Comparison of ENCODE assay signal across 9 mouse cellular contexts in the genomic region with DNA sequence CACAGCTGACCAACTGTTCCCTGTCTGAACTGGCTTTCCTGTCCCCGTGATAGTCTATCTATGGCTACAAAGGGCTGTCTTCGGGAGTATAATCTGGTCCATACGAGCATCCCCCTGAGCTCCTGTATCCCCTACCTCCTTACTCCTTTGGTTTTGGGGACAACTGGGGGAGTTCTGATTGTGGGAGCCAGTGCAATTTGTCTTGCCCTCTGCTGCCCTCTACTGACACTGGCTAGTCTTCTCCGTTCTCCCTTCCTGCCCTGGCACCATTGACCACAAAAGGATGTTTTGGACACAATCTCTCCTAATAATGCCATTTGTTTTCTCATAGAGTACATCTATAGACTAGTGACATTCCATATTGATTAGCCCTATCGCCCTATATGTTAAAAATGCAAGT.
DNase-seq lines count a peak whose midpoint lies in the region; ATAC-seq lines count a peak whose summit lies in the region.
"Had no signal": no experiment of that assay in that cellular context is flagged by ENCODE, and none has a peak within 500 bp of the region (broad histone marks: within the 10 kb centered on the region; RNA-seq: fewer than 3 reads in every experiment).

No protein-coding gene starts in this region.

- DNase-seq in cerebellum, postnatal 25 days, result peak; percentile 15 to 39
- DNase-seq in cerebellum, adult 11 months, result no peak
- DNase-seq in ovary, postnatal 14 days (ENCODE audit: low spot score), result peak; percentile 18
- DNase-seq in ovary, postnatal 10 days (ENCODE audit: low spot score), result no peak
- peak; percentile 57 for DNase-seq in embryonic facial prominence, embryonic 11.5 days (ENCODE audit: low spot score)
- DNase-seq in left cerebral cortex, postnatal 4 days, result peak; percentile 29
- DNase-seq in retina, postnatal 7 days (ENCODE audit: low read depth, low spot score), result peak; percentile 11
- DNase-seq in gastrocnemius, postnatal 36 days, result no peak

- no peak overlapping the region for H3K27ac ChIP-seq in embryonic facial prominence, embryonic 11.5 days (replicated peaks; ENCODE audit: low read depth, low read length)
- H3K27ac ChIP-seq: heart, embryonic 15.5 days had no signal

- no peak overlapping the region for H3K4me3 ChIP-seq in embryonic facial prominence, embryonic 11.5 days (ENCODE audit: low read depth, low read length)
- H3K4me3 ChIP-seq: heart, embryonic 15.5 days had no signal

- intact Hi-C loops in left cerebral cortex, postnatal 4 days (cut with DNase I), result no loop called here
- intact Hi-C loops in gastrocnemius, postnatal 36 days (cut with DNase I), result loop anchor here (5.0 kb wide), 1 partner anchor 505 kb away; no protein-coding TSS in a partner anchor

- H3K36me3 ChIP-seq in embryonic facial prominence, embryonic 11.5 days (replicated peaks; ENCODE audit: control insufficient read depth, insufficient read depth, low read depth, low read length), result no peaks in the 10 kb centered on the region
- H3K36me3 ChIP-seq: heart, embryonic 15.5 days had no signal

- ATAC-seq in embryonic facial prominence, embryonic 11.5 days (replicated peaks; ENCODE audit: insufficient number of reproducible peaks, low FRiP score, low TSS enrichment, low read depth), result no peak

- H3K4me1 ChIP-seq in embryonic facial prominence, embryonic 11.5 days (ENCODE audit: control insufficient read depth, insufficient read depth, low read length), result no peaks in the 10 kb centered on the region
- H3K4me1 ChIP-seq: heart, embryonic 15.5 days had no signal

- H3K4me2 ChIP-seq in embryonic facial prominence, embryonic 11.5 days (ENCODE audit: low read depth, low read length), result no peak overlapping the region
- H3K4me2 ChIP-seq: heart, embryonic 15.5 days had no signal

- H3K27me3 ChIP-seq in embryonic facial prominence, embryonic 11.5 days (ENCODE audit: control insufficient read depth, insufficient read depth, low read length), result no peaks in the 10 kb centered on the region
- H3K27me3 ChIP-seq: heart, embryonic 15.5 days had no signal

- no peaks in the 10 kb centered on the region for H3K9me3 ChIP-seq in embryonic facial prominence, embryonic 11.5 days (replicated peaks; ENCODE audit: control insufficient read depth, low read length)
- H3K9me3 ChIP-seq: heart, embryonic 15.5 days had no signal

- H3K9ac ChIP-seq in embryonic facial prominence, embryonic 11.5 days (replicated peaks; ENCODE audit: low read length), result no peak overlapping the region
- H3K9ac ChIP-seq: heart, embryonic 15.5 days had no signal

- 24% methylated on average over 5 of the region's 5 CpGs for WGBS in embryonic facial prominence, embryonic 11.5 days

Comparison
In these comparisons a context has a peak if more than half of its experiments do, and no peak if none do; other contexts are left out.
1. DNase-seq: peak in cerebellum, postnatal 25 days (2 of 2), ovary, postnatal 14 days (single experiment), embryonic facial prominence, embryonic 11.5 days (single experiment), left cerebral cortex, postnatal 4 days (single experiment) and retina, postnatal 7 days (single experiment); none in cerebellum, adult 11 months (single experiment), ovary, postnatal 10 days (single experiment) and gastrocnemius, postnatal 36 days (0 of 2).